In genomic region chr7:115904798-115905207, GRCm38 (mm10) we compare ENCODE assay signal across 18 mouse cellular contexts.
DNase-seq lines count a peak whose midpoint lies in the region; ATAC-seq lines count a peak whose summit lies in the region.
"Had no signal": no experiment of that assay in that cellular context is flagged by ENCODE, and none has a peak within 500 bp of the region (broad histone marks: within the 10 kb centered on the region; RNA-seq: fewer than 3 reads in every experiment).

No protein-coding gene starts in this region.

- no peaks in the 10 kb centered on the region for H3K36me3 ChIP-seq in limb, embryonic 12.5 days
- no peaks in the 10 kb centered on the region for H3K36me3 ChIP-seq in limb, embryonic 10.5 days
- no peaks in the 10 kb centered on the region for H3K36me3 ChIP-seq in forebrain, embryonic 16.5 days (ENCODE audit: control insufficient read depth, insufficient read depth)
- no peaks in the 10 kb centered on the region for H3K36me3 ChIP-seq in kidney, embryonic 15.5 days
- H3K36me3 ChIP-seq: heart, embryonic 12.5 days; lung, embryonic 15.5 days had no signal

- H3K4me3 ChIP-seq in limb, embryonic 12.5 days (replicated peaks) = no peak overlapping the region
- no peak overlapping the region for H3K4me3 ChIP-seq in limb, embryonic 10.5 days
- no peak overlapping the region for H3K4me3 ChIP-seq in forebrain, embryonic 16.5 days (replicated peaks; ENCODE audit: low read length)
- H3K4me3 ChIP-seq in kidney, embryonic 15.5 days (replicated peaks) = no peak overlapping the region
- H3K4me3 ChIP-seq: heart, embryonic 12.5 days; lung, embryonic 15.5 days had no signal

- no peak overlapping the region for H3K27ac ChIP-seq in limb, embryonic 12.5 days
- no peak overlapping the region for H3K27ac ChIP-seq in limb, embryonic 10.5 days
- no peak overlapping the region for H3K27ac ChIP-seq in forebrain, embryonic 16.5 days (ENCODE audit: low read length)
- H3K27ac ChIP-seq in kidney, embryonic 15.5 days = no peak overlapping the region
- H3K27ac ChIP-seq: kidney, postnatal 0 days; liver, embryonic 14.5 days; lung, embryonic 15.5 days had no signal

- peaks cover 10% of the 10 kb centered on the region; the same call in 1 of the 2 replicates for H3K4me1 ChIP-seq in limb, embryonic 12.5 days (replicated peaks)
- peaks cover 27% of the 10 kb centered on the region for H3K4me1 ChIP-seq in limb, embryonic 10.5 days
- peaks cover 12% of the 10 kb centered on the region for H3K4me1 ChIP-seq in forebrain, embryonic 16.5 days (replicated peaks; ENCODE audit: control insufficient read depth, insufficient read depth, low read length)
- H3K4me1 ChIP-seq in kidney, embryonic 15.5 days = no peaks in the 10 kb centered on the region
- H3K4me1 ChIP-seq: lung, embryonic 15.5 days had no signal

- intact Hi-C loops in heart, postnatal 10 days (cut with DNase I) = no loop called here

- H3K4me2 ChIP-seq in limb, embryonic 12.5 days = peak overlapping the region; percentile 8; the same call in 1 of the 2 replicates
- H3K4me2 ChIP-seq in forebrain, embryonic 16.5 days (ENCODE audit: low read length) = peak overlapping the region; percentile 38
- no peak overlapping the region for H3K4me2 ChIP-seq in kidney, embryonic 15.5 days
- H3K4me2 ChIP-seq: heart, embryonic 12.5 days; lung, embryonic 15.5 days had no signal

- no peak for DNase-seq in limb, embryonic 10.5 days (ENCODE audit: low spot score)
- DNase-seq in hindlimb bud, embryonic 11.5 days (ENCODE audit: extremely low spot score, low read depth, low spot score) = peak; percentile 49
- DNase-seq in retina, postnatal 1 day = peak; percentile 56
- DNase-seq in heart, postnatal 10 days = no peak
- DNase-seq: B cell, adult 2 months; cerebellum, adult 2 months; heart, adult 11 months; heart, postnatal 36 days; lung, postnatal 4 days; thymus, postnatal 36 days had no signal

- H3K9me3 ChIP-seq in limb, embryonic 12.5 days = no peaks in the 10 kb centered on the region
- no peaks in the 10 kb centered on the region for H3K9me3 ChIP-seq in limb, embryonic 10.5 days (replicated peaks)
- no peaks in the 10 kb centered on the region for H3K9me3 ChIP-seq in forebrain, embryonic 16.5 days (ENCODE audit: control insufficient read depth, low read length)
- no peaks in the 10 kb centered on the region for H3K9me3 ChIP-seq in kidney, embryonic 15.5 days (replicated peaks)
- H3K9me3 ChIP-seq: heart, embryonic 12.5 days; lung, embryonic 15.5 days had no signal

- no peak overlapping the region for H3K9ac ChIP-seq in limb, embryonic 12.5 days (replicated peaks)
- H3K9ac ChIP-seq in forebrain, embryonic 16.5 days (replicated peaks; ENCODE audit: low read depth, low read length) = no peak overlapping the region
- H3K9ac ChIP-seq in kidney, embryonic 15.5 days = no peak overlapping the region
- H3K9ac ChIP-seq: heart, embryonic 12.5 days; liver, embryonic 14.5 days; lung, embryonic 15.5 days had no signal

- no peak for ATAC-seq in limb, embryonic 12.5 days (ENCODE audit: insufficient number of reproducible peaks, insufficient read depth, low FRiP score, low TSS enrichment, low read depth)
- peak; percentile 68 for ATAC-seq in forebrain, embryonic 16.5 days
- no peak for ATAC-seq in kidney, embryonic 15.5 days (replicated peaks; ENCODE audit: low FRiP score)
- ATAC-seq: intestine, postnatal 0 days had no signal

- 26% methylated on average over 9 of the region's 9 CpGs for WGBS in limb, embryonic 12.5 days
- 52% methylated on average over 9 of the region's 9 CpGs for WGBS in limb, embryonic 10.5 days
- 29% methylated on average over 9 of the region's 9 CpGs for WGBS in forebrain, embryonic 16.5 days
- 60% methylated on average over 9 of the region's 9 CpGs for WGBS in kidney, embryonic 15.5 days

- peaks cover 14% of the 10 kb centered on the region; the same call in 1 of the 2 replicates for H3K27me3 ChIP-seq in limb, embryonic 12.5 days
- peaks cover 43% of the 10 kb centered on the region for H3K27me3 ChIP-seq in limb, embryonic 10.5 days (ENCODE audit: low read depth, poor library complexity, severe bottlenecking)
- no peaks in the 10 kb centered on the region for H3K27me3 ChIP-seq in forebrain, embryonic 16.5 days (replicated peaks; ENCODE audit: control insufficient read depth, insufficient read depth, low read length)
- H3K27me3 ChIP-seq in kidney, embryonic 15.5 days = no peaks in the 10 kb centered on the region
- H3K27me3 ChIP-seq: heart, embryonic 12.5 days; lung, embryonic 15.5 days had no signal

Comparison
In these comparisons a context has a peak if more than half of its experiments do, and no peak if none do; other contexts are left out.
1. DNase-seq: peak in hindlimb bud, embryonic 11.5 days (single experiment) and retina, postnatal 1 day (single experiment); none in limb, embryonic 10.5 days (single experiment) and heart, postnatal 10 days (0 of 2).